Mouse (Mus musculus) kidney, embryonic 16.5 days (tissue): ENCODE results near the gene Pgm2l1. TPM values are rescaled to one million over a fixed set of nuclear protein-coding genes. Genes with fewer than 3 reads are reported as not detected.

ENCODE experiments used
- ATAC-seq: fragments of 200-750 bp; cut with Nextera tagmentation; 2 replicates; pipeline ENCODE4 v1.8.0; 2017; ENCODE audit warnings: moderate TSS enrichment; ENCODE audit not compliant: low FRiP score, low TSS enrichment
- H3K27ac ChIP-seq: fragments of 300-500 bp; sonication (generic); 2 replicates; pipeline ENCODE4 v1.5.1; 2014; ENCODE audit warnings: low read length
- H3K27me3 ChIP-seq: fragments of 300-500 bp; sonication (generic); 2 replicates; pipeline ENCODE4 v1.6.1; 2014; ENCODE audit warnings: low read length, control low read depth, mixed read lengths; ENCODE audit not compliant: insufficient read depth
- H3K36me3 ChIP-seq: fragments of 300-500 bp; sonication (generic); 2 replicates; pipeline ENCODE4 v1.6.1; 2014; ENCODE audit warnings: low read length, control low read depth, mixed read lengths; ENCODE audit not compliant: insufficient read depth
- H3K4me1 ChIP-seq: fragments of 300-500 bp; sonication (generic); 2 replicates; pipeline ENCODE4 v1.6.1; 2014; ENCODE audit warnings: low read length, control low read depth, mixed read lengths; ENCODE audit not compliant: insufficient read depth
- H3K4me2 ChIP-seq: fragments of 300-500 bp; sonication (generic); replicated peaks from 2 replicates; pipeline ENCODE4 v1.6.1; 2014; ENCODE audit warnings: low read depth, low read length
- H3K4me3 ChIP-seq: fragments of 300-500 bp; sonication (generic); 2 replicates; pipeline ENCODE4 v1.5.1; 2014; ENCODE audit warnings: mild to moderate bottlenecking, low read length
- H3K9ac ChIP-seq: fragments of 300-500 bp; sonication (generic); replicated peaks from 2 replicates; pipeline ENCODE4 v1.6.1; 2014; ENCODE audit warnings: low read length
- H3K9me3 ChIP-seq: fragments of 300-500 bp; sonication (generic); 2 replicates; pipeline ENCODE4 v1.6.1; 2016; ENCODE audit warnings: low read length, control low read depth
- WGBS: fragments of 180-500 bp; shearing (Covaris S2); extraction: QIAGEN DNeasy Blood & Tissue Kit; methylation state at CpG from one replicate; pipeline ENCODE4 v1.1.7; 2014; 5-methylcytosine and 5-hydroxymethylcytosine counted together
- polyA plus RNA-seq: library from polyadenylated mRNA; unstranded; fragments of >200 nt; fragmentation: Nextera tagmentation; extraction: Ambion mirVana; gene quantifications from 2 replicates; pipeline ENCODE4 v1.2.1, GENCODE M21; 2015

Pgm2l1 gene
- polyA plus RNA-seq, 1 experiment from 2014 or later = 3.4 TPM

GRCm38 (mm10) chr7:100190167-100190566 lies 37.0 kb upstream of the Pgm2l1 start:
- H3K27me3 ChIP-seq = no peaks in the 10 kb centered on the region
- H3K4me1 ChIP-seq = no peaks in the 10 kb centered on the region
- no peaks in the 10 kb centered on the region for H3K9me3 ChIP-seq
- no peak overlapping the region for H3K4me3 ChIP-seq
- 33% methylated on average over 4 of the region's 4 CpGs for WGBS
- no peak overlapping the region for H3K9ac ChIP-seq
- no peak for ATAC-seq
- no peak overlapping the region for H3K4me2 ChIP-seq
- no peak overlapping the region for H3K27ac ChIP-seq
- no peaks in the 10 kb centered on the region for H3K36me3 ChIP-seq

- no peak overlapping the region for H3K9ac ChIP-seq
- no peak overlapping the region for H3K4me3 ChIP-seq
- H3K4me2 ChIP-seq = no peak overlapping the region
- WGBS = 3% methylated on average over 4 of the region's 4 CpGs
- H3K9me3 ChIP-seq = no peaks in the 10 kb centered on the region
- no peaks in the 10 kb centered on the region for H3K4me1 ChIP-seq
- H3K36me3 ChIP-seq = no peaks in the 10 kb centered on the region
- no peaks in the 10 kb centered on the region for H3K27me3 ChIP-seq
- no peak overlapping the region for H3K27ac ChIP-seq
- 0 out of 2 replicates have a peak, but pooled peaks have one; percentile 39 for ATAC-seq
These were observed 36.4 kb upstream of the Pgm2l1 start for GRCm38 (mm10) chr7:100190778-100191177.

GRCm38 (mm10) chr7:100201191-100201590 lies 26.0 kb upstream of the Pgm2l1 start:
- Histone ChIP-seq H3K27me3 (no peaks in the 10 kb centered on the region), H3K9me3 (no peaks in the 10 kb centered on the region), H3K4me1 (no peaks in the 10 kb centered on the region), H3K4me3 (no peak overlapping the region), H3K4me2 (no peak overlapping the region), H3K9ac (no peak overlapping the region), H3K36me3 (no peaks in the 10 kb centered on the region), H3K27ac (no peak overlapping the region)
- ATAC-seq = no peak
- 87% methylated on average over 3 of the region's 3 CpGs for WGBS

- no peaks in the 10 kb centered on the region for H3K9me3 ChIP-seq
- no peak overlapping the region for H3K27ac ChIP-seq
- WGBS = 53% methylated on average over 3 of the region's 3 CpGs
- no peak overlapping the region for H3K9ac ChIP-seq
- ATAC-seq = no peak
- H3K4me1 ChIP-seq = no peaks in the 10 kb centered on the region
- no peaks in the 10 kb centered on the region for H3K36me3 ChIP-seq
- no peaks in the 10 kb centered on the region for H3K27me3 ChIP-seq
- no peak overlapping the region for H3K4me3 ChIP-seq
- H3K4me2 ChIP-seq = no peak overlapping the region
These were observed 23.6 kb upstream of the Pgm2l1 start for GRCm38 (mm10) chr7:100203616-100204015.

GRCm38 (mm10) chr7:100204871-100205270 lies 22.3 kb upstream of the Pgm2l1 start:
- no peaks in the 10 kb centered on the region for H3K9me3 ChIP-seq
- H3K27ac ChIP-seq = no peak overlapping the region
- H3K4me3 ChIP-seq = no peak overlapping the region
- 40% methylated on average over 6 of the region's 6 CpGs for WGBS
- no peaks in the 10 kb centered on the region for H3K36me3 ChIP-seq
- H3K4me1 ChIP-seq = no peaks in the 10 kb centered on the region
- ATAC-seq = no peak
- no peaks in the 10 kb centered on the region for H3K27me3 ChIP-seq
- no peak overlapping the region for H3K4me2 ChIP-seq
- H3K9ac ChIP-seq = no peak overlapping the region

GRCm38 (mm10) chr7:100206144-100206543 lies 21.1 kb upstream of the Pgm2l1 start:
- no peak for ATAC-seq
- 84% methylated on average over 2 of the region's 2 CpGs for WGBS
- Histone ChIP-seq H3K4me1 (no peaks in the 10 kb centered on the region), H3K4me2 (no peak overlapping the region), H3K27me3 (no peaks in the 10 kb centered on the region), H3K36me3 (no peaks in the 10 kb centered on the region), H3K27ac (no peak overlapping the region), H3K4me3 (no peak overlapping the region), H3K9ac (no peak overlapping the region), H3K9me3 (no peaks in the 10 kb centered on the region)

- Histone ChIP-seq H3K4me2 (no peak overlapping the region), H3K9ac (no peak overlapping the region), H3K4me3 (no peak overlapping the region), H3K27ac (no peak overlapping the region), H3K9me3 (no peaks in the 10 kb centered on the region), H3K36me3 (no peaks in the 10 kb centered on the region), H3K27me3 (no peaks in the 10 kb centered on the region), H3K4me1 (no peaks in the 10 kb centered on the region)
- ATAC-seq = no peak
These were observed 19.3 kb upstream of the Pgm2l1 start for GRCm38 (mm10) chr7:100207886-100208285.

- whole genome bisulfite sequencing = 69% methylated on average over 4 of the region's 4 CpGs
- no peaks in the 10 kb centered on the region for H3K9me3 ChIP-seq
- no peak overlapping the region for H3K4me3 ChIP-seq
- ATAC-seq = no peak
- H3K27ac ChIP-seq = no peak overlapping the region
- H3K4me2 ChIP-seq = no peak overlapping the region
- H3K4me1 ChIP-seq = peaks cover 13% of the 10 kb centered on the region
- no peaks in the 10 kb centered on the region for H3K27me3 ChIP-seq
- no peak overlapping the region for H3K9ac ChIP-seq
- H3K36me3 ChIP-seq = no peaks in the 10 kb centered on the region
These were observed 12.9 kb upstream of the Pgm2l1 start for GRCm38 (mm10) chr7:100214310-100214709.

GRCm38 (mm10) chr7:100215116-100215732 lies 12.0 kb upstream of the Pgm2l1 start:
- H3K4me1 ChIP-seq = peaks cover 13% of the 10 kb centered on the region
- no peak overlapping the region for H3K9ac ChIP-seq
- no peak overlapping the region for H3K4me2 ChIP-seq
- no peaks in the 10 kb centered on the region for H3K27me3 ChIP-seq
- no peaks in the 10 kb centered on the region for H3K9me3 ChIP-seq
- no peak overlapping the region for H3K4me3 ChIP-seq
- 60% methylated on average over 6 of the region's 6 CpGs for WGBS
- no peak overlapping the region for H3K27ac ChIP-seq
- ATAC-seq = no peak
- no peaks in the 10 kb centered on the region for H3K36me3 ChIP-seq

- Histone ChIP-seq H3K36me3 (no peaks in the 10 kb centered on the region), H3K9me3 (no peaks in the 10 kb centered on the region), H3K9ac (no peak overlapping the region), H3K27ac (peak overlapping the region; percentile 34; the same call in 1 of the 2 replicates), H3K4me3 (no peak overlapping the region), H3K4me2 (0 out of 2 replicates have a peak overlapping the region, but pooled peaks have one; percentile 0), H3K4me1 (peaks cover 13% of the 10 kb centered on the region), H3K27me3 (no peaks in the 10 kb centered on the region)
- ATAC-seq = no peak
- 24% methylated on average over 10 of the region's 10 CpGs for WGBS
These were observed 11.2 kb upstream of the Pgm2l1 start for GRCm38 (mm10) chr7:100215976-100216375.
